In the genomic region with DNA sequence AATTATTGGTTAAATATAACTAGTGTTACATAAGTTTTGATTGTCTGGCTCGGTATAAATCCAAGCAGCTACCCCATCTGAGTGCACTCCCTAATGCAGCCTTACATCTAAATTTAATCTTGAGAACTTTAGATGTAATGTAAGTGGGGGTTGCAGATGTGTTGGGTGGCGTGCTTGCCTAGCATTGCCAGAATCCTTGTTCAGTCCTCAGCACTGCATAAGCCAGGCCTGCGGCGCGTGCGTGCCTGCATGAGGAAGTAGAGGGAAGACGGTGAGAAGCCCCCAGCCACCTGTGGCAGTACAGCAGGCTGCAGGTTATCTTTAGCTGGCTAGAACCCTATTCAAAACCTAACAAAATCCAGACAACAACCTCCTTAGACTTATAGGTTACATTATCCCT, we compare ENCODE assay signal across 15 mouse cellular contexts. TPM values are rescaled to one million over a fixed set of nuclear protein-coding genes. Genes with fewer than 3 reads are reported as not detected.
DNase-seq lines count a peak whose midpoint lies in the region; ATAC-seq and TF ChIP-seq lines count a peak whose summit lies in the region.
"Had no signal": no experiment of that assay in that cellular context is flagged by ENCODE, and none has a peak within 500 bp of the region (broad histone marks: within the 10 kb centered on the region; RNA-seq: fewer than 3 reads in every experiment).

No protein-coding gene starts in this region.

- peak; percentile 42; the same call in 1 of the 2 replicates for ATAC-seq in forebrain, postnatal 0 days
- ATAC-seq in forebrain, embryonic 14.5 days, result no peak
- peak; percentile 54 for ATAC-seq in neutrophil, adult 5-6 weeks (ENCODE audit: extremely low read depth, insufficient number of reproducible peaks, low FRiP score, poor library complexity, severe bottlenecking)
- no peak for ATAC-seq in heart, embryonic 11.5 days (replicated peaks; ENCODE audit: insufficient number of reproducible peaks, low FRiP score, low TSS enrichment)
- ATAC-seq: forebrain, embryonic 13.5 days had no signal

- no peak overlapping the region for H3K4me2 ChIP-seq in forebrain, postnatal 0 days (ENCODE audit: low read depth)
- no peak overlapping the region for H3K4me2 ChIP-seq in forebrain, embryonic 14.5 days (ENCODE audit: low read length)
- H3K4me2 ChIP-seq in heart, embryonic 11.5 days, result no peak overlapping the region
- H3K4me2 ChIP-seq: forebrain, embryonic 13.5 days; hindbrain, embryonic 15.5 days; kidney, embryonic 15.5 days had no signal

- H3K4me3 ChIP-seq in forebrain, postnatal 0 days (ENCODE audit: low read depth, low read length), result no peak overlapping the region
- no peak overlapping the region for H3K4me3 ChIP-seq in forebrain, embryonic 14.5 days (ENCODE audit: low read depth, low read length)
- H3K4me3 ChIP-seq in heart, embryonic 11.5 days (ENCODE audit: low read depth, low read length), result no peak overlapping the region
- H3K4me3 ChIP-seq: forebrain, embryonic 13.5 days; heart, adult 2 months; hindbrain, embryonic 15.5 days; kidney, embryonic 15.5 days; myocyte had no signal

- H3K36me3 ChIP-seq in forebrain, postnatal 0 days (ENCODE audit: insufficient read depth), result no peaks in the 10 kb centered on the region
- H3K36me3 ChIP-seq in forebrain, embryonic 14.5 days (ENCODE audit: control insufficient read depth, insufficient read depth, low read length), result no peaks in the 10 kb centered on the region
- no peaks in the 10 kb centered on the region for H3K36me3 ChIP-seq in heart, embryonic 11.5 days (ENCODE audit: control insufficient read depth, insufficient read depth, low read length)
- H3K36me3 ChIP-seq: hindbrain, embryonic 15.5 days; kidney, embryonic 15.5 days had no signal

- 86% methylated on average over 7 of the region's 7 CpGs for WGBS in forebrain, postnatal 0 days
- 92% methylated on average over 7 of the region's 7 CpGs for WGBS in forebrain, embryonic 14.5 days
- 82% methylated on average over 7 of the region's 7 CpGs for WGBS in heart, embryonic 11.5 days (ENCODE audit: insufficient replicate concordance)

- no peaks in the 10 kb centered on the region for H3K9me3 ChIP-seq in forebrain, postnatal 0 days (ENCODE audit: low read length)
- H3K9me3 ChIP-seq in forebrain, embryonic 14.5 days (replicated peaks; ENCODE audit: control insufficient read depth, low read length), result no peaks in the 10 kb centered on the region
- H3K9me3 ChIP-seq in heart, embryonic 11.5 days (replicated peaks; ENCODE audit: control insufficient read depth, low read length), result no peaks in the 10 kb centered on the region
- H3K9me3 ChIP-seq: forebrain, embryonic 13.5 days; hindbrain, embryonic 15.5 days; kidney, embryonic 15.5 days had no signal

- TF ChIP-seq CTCF in forebrain, postnatal 0 days (IDR thresholded peaks at IDR 0.05; ENCODE audit: low read depth), result no peak

- no peak for DNase-seq in forebrain, postnatal 0 days
- DNase-seq in forebrain, embryonic 14.5 days (ENCODE audit: low spot score), result no peak
- DNase-seq in thymus, postnatal 14 days, result peak; percentile 46
- no peak for DNase-seq in thymus, adult 18-20 months
- DNase-seq in cerebellum, postnatal 10 days, result no peak
- no peak for DNase-seq in kidney, adult 9 months
- DNase-seq: cerebellum, adult 9-10 months; heart, adult 2 months had no signal

- H3K27me3 ChIP-seq in forebrain, postnatal 0 days (ENCODE audit: insufficient read depth, low read length), result no peaks in the 10 kb centered on the region
- no peaks in the 10 kb centered on the region for H3K27me3 ChIP-seq in forebrain, embryonic 14.5 days (replicated peaks; ENCODE audit: control insufficient read depth, insufficient read depth, low read length)
- no peaks in the 10 kb centered on the region for H3K27me3 ChIP-seq in heart, embryonic 11.5 days (ENCODE audit: control insufficient read depth, insufficient read depth, low read length)
- H3K27me3 ChIP-seq: forebrain, embryonic 13.5 days; hindbrain, embryonic 15.5 days; kidney, embryonic 15.5 days had no signal

- H3K27ac ChIP-seq in forebrain, postnatal 0 days (ENCODE audit: low read depth, low read length), result no peak overlapping the region
- no peak overlapping the region for H3K27ac ChIP-seq in forebrain, embryonic 14.5 days (ENCODE audit: low read depth, low read length)
- H3K27ac ChIP-seq in heart, embryonic 11.5 days (ENCODE audit: low read depth, low read length), result no peak overlapping the region
- H3K27ac ChIP-seq: forebrain, embryonic 13.5 days; heart, adult 2 months; hindbrain, embryonic 15.5 days; kidney, embryonic 15.5 days; liver, embryonic 14.5 days had no signal

- no peak overlapping the region for H3K9ac ChIP-seq in forebrain, postnatal 0 days
- no peak overlapping the region for H3K9ac ChIP-seq in forebrain, embryonic 14.5 days (ENCODE audit: low read length)
- no peak overlapping the region for H3K9ac ChIP-seq in heart, embryonic 11.5 days (ENCODE audit: low read depth, low read length)
- H3K9ac ChIP-seq: forebrain, embryonic 13.5 days; hindbrain, embryonic 15.5 days; kidney, embryonic 15.5 days; liver, embryonic 14.5 days had no signal

- no peaks in the 10 kb centered on the region for H3K4me1 ChIP-seq in forebrain, postnatal 0 days (ENCODE audit: insufficient read depth)
- H3K4me1 ChIP-seq in forebrain, embryonic 14.5 days (ENCODE audit: control insufficient read depth, insufficient read depth, low read length), result no peaks in the 10 kb centered on the region
- H3K4me1 ChIP-seq in heart, embryonic 11.5 days (ENCODE audit: control insufficient read depth, insufficient read depth, low read length), result peaks cover 28% of the 10 kb centered on the region
- H3K4me1 ChIP-seq: forebrain, embryonic 13.5 days; hindbrain, embryonic 15.5 days had no signal

RNA-seq across cellular contexts. Expression of a gene that starts 13.5 kb away (rescaled TPM):
- 81.1 and 89.5 TPM in 2 replicates for total RNA-seq in forebrain, postnatal 0 days (2014; rRNA removed)
- 11.7 and 16.6 TPM in 2 replicates for polyA plus RNA-seq in forebrain, postnatal 0 days (2015; fragmentation: Nextera tagmentation; extraction: Ambion mirVana)
- 12.9 and 17.4 TPM in 2 replicates for polyA plus RNA-seq in forebrain, embryonic 14.5 days (2014; fragmentation: Nextera tagmentation; extraction: Ambion mirVana)
- 87.2 and 87.7 TPM in 2 replicates for total RNA-seq in neutrophil, adult 5-6 weeks (2017)
- 20.5 and 21.1 TPM in 2 replicates for polyA plus RNA-seq in heart, embryonic 11.5 days (2014; fragmentation: Nextera tagmentation; extraction: Ambion mirVana)

Comparison
In these comparisons a context has a peak if more than half of its experiments do, and no peak if none do; other contexts are left out.
1. ATAC-seq: peak in forebrain, postnatal 0 days (single experiment) and neutrophil, adult 5-6 weeks (single experiment); none in forebrain, embryonic 14.5 days (single experiment) and heart, embryonic 11.5 days (single experiment).